In the genomic region with DNA sequence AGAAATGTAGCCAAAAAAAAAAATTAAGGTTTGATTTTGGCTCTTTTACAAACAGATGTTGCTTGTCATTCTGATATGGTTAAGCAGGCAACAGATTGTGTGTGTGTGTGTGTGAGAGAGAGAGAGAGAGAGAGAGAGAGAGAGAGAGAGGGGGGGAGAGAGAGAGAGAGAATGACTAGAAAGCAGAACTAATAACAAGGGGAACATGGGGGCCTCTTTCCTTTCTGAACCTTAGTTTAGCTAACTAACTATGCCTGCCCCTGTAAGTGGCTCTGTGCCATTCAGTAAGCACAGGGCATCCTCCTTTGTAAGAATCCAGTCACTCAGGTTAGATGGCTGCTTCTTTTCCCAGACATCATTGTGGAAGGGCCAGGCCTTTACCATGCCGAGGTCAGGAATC, we compare ENCODE assay signal across 14 mouse cellular contexts.
A peak's percentile ranks its signal among the peaks of the same experiment; 100 is the strongest.
DNase-seq lines count a peak whose midpoint lies in the region; ATAC-seq lines count a peak whose summit lies in the region.
"Had no signal": no experiment of that assay in that cellular context is flagged by ENCODE, and none has a peak within 500 bp of the region (broad histone marks: within the 10 kb centered on the region; RNA-seq: fewer than 3 reads in every experiment).

No protein-coding gene starts in this region.

- peak; percentile 34; the same call in 1 of the 2 replicates for ATAC-seq in lung, embryonic 16.5 days (ENCODE audit: low read depth)
- 0 out of 2 replicates have a peak, but pooled peaks have one; percentile 13 for ATAC-seq in forebrain, embryonic 13.5 days
- no peak for ATAC-seq in stomach, embryonic 15.5 days (ENCODE audit: insufficient read depth, low FRiP score, low read depth)

- no peak for DNase-seq in lung, postnatal 25 days (ENCODE audit: low spot score)
- DNase-seq in limb, embryonic 10.5 days (ENCODE audit: low spot score), result no peak
- DNase-seq in thymus, adult 18-20 months, result no peak
- no peak for DNase-seq in frontal cortex, postnatal 10 days (ENCODE audit: low spot score in 2 of 2)
- DNase-seq: cerebellum, adult 8-10 months; kidney, postnatal 14 days; left cerebral cortex, postnatal 4 days; lung, postnatal 4 days had no signal

- no peak overlapping the region for H3K4me2 ChIP-seq in lung, embryonic 16.5 days (ENCODE audit: low read depth, low read length)
- H3K4me2 ChIP-seq in forebrain, embryonic 13.5 days, result peak overlapping the region; percentile 30
- H3K4me2 ChIP-seq in stomach, embryonic 15.5 days, result no peak overlapping the region
- H3K4me2 ChIP-seq: heart, embryonic 13.5 days had no signal

- H3K4me1 ChIP-seq in lung, embryonic 16.5 days (replicated peaks; ENCODE audit: control insufficient read depth, insufficient read depth, low read length), result peaks cover 17% of the 10 kb centered on the region
- H3K4me1 ChIP-seq in forebrain, embryonic 13.5 days, result peaks cover 41% of the 10 kb centered on the region
- H3K4me1 ChIP-seq in limb, embryonic 10.5 days, result peaks cover 19% of the 10 kb centered on the region
- peaks cover 12% of the 10 kb centered on the region for H3K4me1 ChIP-seq in stomach, embryonic 15.5 days

- H3K27me3 ChIP-seq in lung, embryonic 16.5 days (ENCODE audit: control insufficient read depth, insufficient read depth, low read depth, low read length), result no peaks in the 10 kb centered on the region
- H3K27me3 ChIP-seq in forebrain, embryonic 13.5 days, result no peaks in the 10 kb centered on the region
- no peaks in the 10 kb centered on the region for H3K27me3 ChIP-seq in limb, embryonic 10.5 days (ENCODE audit: low read depth, poor library complexity, severe bottlenecking)
- H3K27me3 ChIP-seq in stomach, embryonic 15.5 days (replicated peaks), result no peaks in the 10 kb centered on the region
- H3K27me3 ChIP-seq: heart, embryonic 13.5 days had no signal

- WGBS in lung, embryonic 16.5 days, result 50% methylated on average over 1 of the region's 1 CpGs
- 24% methylated on average over 1 of the region's 1 CpGs for WGBS in forebrain, embryonic 13.5 days
- WGBS in limb, embryonic 10.5 days, result 58% methylated on average over 1 of the region's 1 CpGs
- WGBS in stomach, embryonic 15.5 days, result 40% methylated on average over 1 of the region's 1 CpGs

- no peaks in the 10 kb centered on the region for H3K36me3 ChIP-seq in lung, embryonic 16.5 days (ENCODE audit: control insufficient read depth, insufficient read depth, low read length)
- H3K36me3 ChIP-seq in forebrain, embryonic 13.5 days (ENCODE audit: poor library complexity, severe bottlenecking), result peaks cover 5% of the 10 kb centered on the region; the same call in 1 of the 2 replicates
- peaks cover 3% of the 10 kb centered on the region; the same call in 1 of the 2 replicates for H3K36me3 ChIP-seq in limb, embryonic 10.5 days
- no peaks in the 10 kb centered on the region for H3K36me3 ChIP-seq in stomach, embryonic 15.5 days
- H3K36me3 ChIP-seq: G1E; heart, embryonic 13.5 days had no signal

- no peaks in the 10 kb centered on the region for H3K9me3 ChIP-seq in lung, embryonic 16.5 days (ENCODE audit: control insufficient read depth, low read length)
- no peaks in the 10 kb centered on the region for H3K9me3 ChIP-seq in forebrain, embryonic 13.5 days (replicated peaks)
- H3K9me3 ChIP-seq in limb, embryonic 10.5 days (replicated peaks), result no peaks in the 10 kb centered on the region
- no peaks in the 10 kb centered on the region for H3K9me3 ChIP-seq in stomach, embryonic 15.5 days
- H3K9me3 ChIP-seq: G1E; heart, embryonic 13.5 days had no signal

- no peak overlapping the region for H3K4me3 ChIP-seq in lung, embryonic 16.5 days (ENCODE audit: low read length)
- H3K4me3 ChIP-seq in forebrain, embryonic 13.5 days, result no peak overlapping the region
- no peak overlapping the region for H3K4me3 ChIP-seq in limb, embryonic 10.5 days
- no peak overlapping the region for H3K4me3 ChIP-seq in stomach, embryonic 15.5 days (replicated peaks)
- H3K4me3 ChIP-seq: erythroblast, embryonic 14.5 days; heart, embryonic 13.5 days had no signal

- H3K9ac ChIP-seq in lung, embryonic 16.5 days (ENCODE audit: low read length), result no peak overlapping the region
- H3K9ac ChIP-seq in forebrain, embryonic 13.5 days, result peak overlapping the region; percentile 21; the same call in 1 of the 2 replicates
- no peak overlapping the region for H3K9ac ChIP-seq in stomach, embryonic 15.5 days

- no peak overlapping the region for H3K27ac ChIP-seq in lung, embryonic 16.5 days (ENCODE audit: low read length)
- peak overlapping the region; percentile 84 for H3K27ac ChIP-seq in forebrain, embryonic 13.5 days
- peak overlapping the region; percentile 64; the same call in 1 of the 2 replicates for H3K27ac ChIP-seq in limb, embryonic 10.5 days
- peak overlapping the region; percentile 77 for H3K27ac ChIP-seq in stomach, embryonic 15.5 days
